Mouse (Mus musculus) heart, embryonic 15.5 days (tissue): ENCODE data around the gene Catsperg1. TPM values are rescaled to one million over a fixed set of nuclear protein-coding genes. Genes with fewer than 3 reads are reported as not detected.
A peak's percentile ranks its signal among the peaks of the same experiment; 100 is the strongest.

Experiments used
- ATAC-seq: fragments of 200-750 bp; cut with Nextera tagmentation; replicated peaks from 2 replicates; pipeline ENCODE4 v1.8.0; 2017; ENCODE audit warnings: low read depth, moderate TSS enrichment; ENCODE audit not compliant: insufficient number of reproducible peaks, insufficient read depth, low FRiP score
- H3K27ac ChIP-seq: fragments of 300-500 bp; sonication (generic); 2 replicates; pipeline ENCODE4 v1.5.1; 2015; ENCODE audit warnings: mild to moderate bottlenecking, inconsistent platforms
- H3K27me3 ChIP-seq: fragments of 300-500 bp; sonication (generic); 2 replicates; pipeline ENCODE4 v1.6.1; 2015; ENCODE audit warnings: inconsistent platforms
- H3K36me3 ChIP-seq: fragments of 300-500 bp; sonication (generic); 2 replicates; pipeline ENCODE4 v1.6.1; 2015; ENCODE audit warnings: mild to moderate bottlenecking, inconsistent platforms
- H3K4me1 ChIP-seq: fragments of 300-500 bp; sonication (generic); replicated peaks from 2 replicates; pipeline ENCODE4 v1.6.1; 2015; ENCODE audit warnings: inconsistent platforms
- H3K4me2 ChIP-seq: fragments of 300-500 bp; sonication (generic); 2 replicates; pipeline ENCODE4 v1.6.1; 2015; ENCODE audit warnings: inconsistent platforms, mild to moderate bottlenecking, moderate library complexity
- H3K4me3 ChIP-seq: fragments of 300-500 bp; sonication (generic); 2 replicates; pipeline ENCODE4 v1.5.1; 2015; ENCODE audit warnings: mild to moderate bottlenecking, inconsistent platforms
- H3K9ac ChIP-seq: fragments of 300-500 bp; sonication (generic); 2 replicates; pipeline ENCODE4 v1.6.1; 2015; ENCODE audit warnings: mild to moderate bottlenecking, inconsistent platforms
- H3K9me3 ChIP-seq: fragments of 300-500 bp; sonication (generic); replicated peaks from 2 replicates; pipeline ENCODE4 v1.6.1; 2016; ENCODE audit warnings: inconsistent platforms
- WGBS: fragments of 180-500 bp; shearing (Covaris S2); methylation state at CpG from one replicate; pipeline ENCODE4 v1.1.7; 2015; ENCODE audit warnings: mixed read lengths; 5-methylcytosine and 5-hydroxymethylcytosine counted together
- polyA plus RNA-seq: library from polyadenylated mRNA; unstranded; fragments of >200 nt; fragmentation: Nextera tagmentation; extraction: Ambion mirVana; gene quantifications from 2 replicates; pipeline ENCODE4 v1.2.1, GENCODE M21; 2015

Gene Catsperg1
- 0.25 and 0.84 TPM in 2 replicates for polyA plus RNA-seq

- H3K4me2 ChIP-seq = peak within 1 kb of the TSS; percentile 10; the same call in 1 of the 2 replicates
- H3K9me3 ChIP-seq = peaks cover 2% of the 10 kb centered on the region; the same call in 1 of the 2 replicates
- no peak for ATAC-seq
- WGBS = 8% methylated on average over 20 of the region's 20 CpGs
- H3K36me3 ChIP-seq = no peaks in the 10 kb centered on the region; the same call in 1 of the 2 replicates
- no peak within 1 kb of the TSS for H3K27ac ChIP-seq
- H3K4me1 ChIP-seq = peaks cover 7% of the 10 kb centered on the region; the same call in 1 of the 2 replicates
- H3K9ac ChIP-seq = no peak within 1 kb of the TSS
- H3K4me3 ChIP-seq = peak within 1 kb of the TSS; percentile 49; the same call in 1 of the 2 replicates
- H3K27me3 ChIP-seq = peaks cover 13% of the 10 kb centered on the region
Observed at GRCm38 (mm10) chr7:29213675-29214082, at the start of gene Catsperg1. Catsperg1 (minus strand) TSS chr7:29214035.

DNA sequence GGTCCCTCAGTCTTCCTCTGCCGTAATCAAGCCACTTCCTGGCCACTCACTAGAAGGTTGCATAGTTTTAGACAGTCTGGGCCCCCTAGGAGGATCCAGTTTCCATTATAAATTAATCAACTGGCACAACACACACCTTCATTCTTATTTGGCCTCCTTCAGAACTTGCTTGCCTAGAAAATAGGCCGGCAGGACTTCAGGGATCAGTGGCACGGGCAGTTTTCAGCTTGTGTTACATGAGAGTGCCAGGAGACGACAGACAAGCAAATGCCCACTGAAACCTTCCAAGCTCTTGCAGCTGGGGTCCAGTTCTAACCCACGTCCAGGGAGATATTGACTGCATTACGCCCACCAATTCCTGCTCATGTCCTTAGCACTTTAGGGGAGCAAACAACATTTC lies 48.3 kb upstream of the Catsperg1 start:
- no peaks in the 10 kb centered on the region for H3K9me3 ChIP-seq
- no peak overlapping the region for H3K4me3 ChIP-seq
- no peak overlapping the region for H3K9ac ChIP-seq
- 52% methylated on average over 6 of the region's 6 CpGs for WGBS
- H3K36me3 ChIP-seq = 0 out of 2 replicates have a peak, but pooled peaks cover 3% of the 10 kb centered on the region
- ATAC-seq = no peak
- peaks cover 34% of the 10 kb centered on the region for H3K4me1 ChIP-seq
- H3K27ac ChIP-seq = peak overlapping the region; percentile 31; the same call in 1 of the 2 replicates
- H3K4me2 ChIP-seq = no peak overlapping the region
- H3K27me3 ChIP-seq = no peaks in the 10 kb centered on the region

GRCm38 (mm10) chr7:29259781-29260730 lies 46.2 kb upstream of the Catsperg1 start:
- no peaks in the 10 kb centered on the region for H3K9me3 ChIP-seq
- no peak overlapping the region for H3K9ac ChIP-seq
- no peaks in the 10 kb centered on the region for H3K27me3 ChIP-seq
- 77% methylated on average over 10 of the region's 10 CpGs for WGBS
- 0 out of 2 replicates have a peak, but pooled peaks cover 3% of the 10 kb centered on the region for H3K36me3 ChIP-seq
- peaks cover 22% of the 10 kb centered on the region for H3K4me1 ChIP-seq
- no peak overlapping the region for H3K27ac ChIP-seq
- H3K4me3 ChIP-seq = no peak overlapping the region
- ATAC-seq = no peak
- H3K4me2 ChIP-seq = no peak overlapping the region

GRCm38 (mm10) chr7:29257368-29257767 lies 43.5 kb upstream of the Catsperg1 start:
- 86% methylated on average over 1 of the region's 1 CpGs for WGBS
- Histone ChIP-seq H3K27me3 (no peaks in the 10 kb centered on the region), H3K4me3 (no peak overlapping the region), H3K27ac (no peak overlapping the region; the same call in 1 of the 2 replicates), H3K9ac (no peak overlapping the region), H3K4me1 (peaks cover 15% of the 10 kb centered on the region), H3K36me3 (0 out of 2 replicates have a peak, but pooled peaks cover 3% of the 10 kb centered on the region), H3K4me2 (no peak overlapping the region), H3K9me3 (no peaks in the 10 kb centered on the region)
- no peak; the same call in 1 of the 2 replicates for ATAC-seq

DNA sequence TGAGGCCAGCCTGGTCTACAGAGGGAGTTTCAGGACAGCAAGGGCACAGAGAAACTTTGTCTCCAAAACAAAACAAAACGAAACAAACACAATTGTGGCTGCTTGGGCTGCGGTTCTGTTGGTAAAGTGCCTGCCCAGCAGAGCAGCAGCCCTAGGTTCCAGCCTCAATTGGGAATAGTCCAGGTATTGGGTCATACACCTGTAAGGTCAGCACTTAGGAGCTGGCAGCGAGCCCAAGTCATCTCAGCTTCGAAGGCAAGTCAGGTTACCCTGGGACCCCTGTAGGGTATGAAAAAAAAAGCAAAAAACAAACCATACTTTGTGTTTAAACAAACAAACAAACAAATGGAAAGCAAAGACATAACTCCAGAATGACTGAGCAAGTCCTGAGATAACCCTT lies 42.0 kb upstream of the Catsperg1 start:
- no peaks in the 10 kb centered on the region for H3K27me3 ChIP-seq
- no peak overlapping the region for H3K27ac ChIP-seq
- no peak overlapping the region for H3K9ac ChIP-seq
- ATAC-seq = no peak
- WGBS = 75% methylated on average over 4 of the region's 4 CpGs
- H3K36me3 ChIP-seq = 0 out of 2 replicates have a peak, but pooled peaks cover 3% of the 10 kb centered on the region
- no peak overlapping the region for H3K4me3 ChIP-seq
- no peak overlapping the region for H3K4me2 ChIP-seq
- peaks cover 10% of the 10 kb centered on the region; the same call in 1 of the 2 replicates for H3K4me1 ChIP-seq
- H3K9me3 ChIP-seq = no peaks in the 10 kb centered on the region

GRCm38 (mm10) chr7:29253842-29254241 lies 40.0 kb upstream of the Catsperg1 start:
- no peak for ATAC-seq
- Histone ChIP-seq H3K9ac (no peak overlapping the region), H3K4me1 (0 out of 2 replicates have a peak, but pooled peaks cover 5% of the 10 kb centered on the region), H3K9me3 (no peaks in the 10 kb centered on the region), H3K4me2 (no peak overlapping the region), H3K36me3 (no peaks in the 10 kb centered on the region), H3K27me3 (no peaks in the 10 kb centered on the region), H3K27ac (no peak overlapping the region), H3K4me3 (no peak overlapping the region)
- 40% methylated on average over 5 of the region's 5 CpGs for WGBS

- H3K36me3 ChIP-seq = no peaks in the 10 kb centered on the region
- H3K9me3 ChIP-seq = no peaks in the 10 kb centered on the region
- H3K4me3 ChIP-seq = no peak overlapping the region
- H3K27ac ChIP-seq = no peak overlapping the region
- no peak for ATAC-seq
- no peak overlapping the region for H3K4me2 ChIP-seq
- H3K27me3 ChIP-seq = no peaks in the 10 kb centered on the region
- H3K4me1 ChIP-seq = peaks cover 22% of the 10 kb centered on the region
- WGBS = 75% methylated on average over 3 of the region's 3 CpGs
- no peak overlapping the region for H3K9ac ChIP-seq
Observed at GRCm38 (mm10) chr7:29251166-29251565, 37.3 kb upstream of the Catsperg1 start.

DNA sequence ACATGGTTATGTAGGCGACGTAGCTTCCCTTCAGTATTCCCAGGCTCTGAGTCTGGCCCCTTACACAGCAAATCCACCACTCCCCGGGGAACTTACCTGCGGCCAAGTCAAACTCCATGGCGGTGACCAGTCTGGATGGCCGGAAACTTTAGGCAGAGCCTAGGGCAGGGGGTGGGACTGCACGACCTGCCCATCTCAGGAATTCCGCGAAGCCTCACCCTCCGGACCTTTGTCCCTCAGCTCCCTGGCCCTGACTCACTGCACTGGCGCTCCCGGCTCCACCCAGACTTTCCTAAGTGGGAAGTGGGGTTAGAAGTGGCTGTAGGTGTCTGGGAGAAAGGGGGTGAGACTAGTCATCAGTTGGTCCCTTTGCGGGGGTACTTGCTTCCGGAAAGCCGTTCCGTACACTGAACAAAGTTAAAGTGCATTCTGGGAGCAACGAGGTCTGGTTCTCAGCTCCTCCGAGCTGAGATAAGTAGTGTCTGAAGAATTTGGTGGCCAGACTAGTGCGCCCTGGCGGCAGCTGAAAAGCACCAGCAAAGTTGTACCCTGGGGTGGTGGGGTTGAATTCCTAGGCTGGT lies 34.5 kb upstream of the Catsperg1 start, which contains the start of gene 2200002D01Rik:
TSS of gene 2200002D01Rik (minus strand) at position 206 of the 581 bp plus-strand sequence.
- peak within 1 kb of the TSS; percentile 38 for H3K9ac ChIP-seq
- H3K27ac ChIP-seq = peak within 1 kb of the TSS; percentile 31; the same call in 1 of the 2 replicates
- peak within 1 kb of the TSS; percentile 72 for H3K4me2 ChIP-seq
- H3K4me1 ChIP-seq = peaks cover 22% of the 10 kb centered on the region
- 14% methylated on average over 20 of the region's 20 CpGs for WGBS
- H3K36me3 ChIP-seq = peaks cover 22% of the 10 kb centered on the region
- no peaks in the 10 kb centered on the region for H3K9me3 ChIP-seq
- ATAC-seq = peak; percentile 33; the same call in 1 of the 2 replicates
- H3K4me3 ChIP-seq = peak within 1 kb of the TSS; percentile 43
- H3K27me3 ChIP-seq = no peaks in the 10 kb centered on the region

- H3K27me3 ChIP-seq = no peaks in the 10 kb centered on the region
- H3K27ac ChIP-seq = peak overlapping the region; percentile 31; the same call in 1 of the 2 replicates
- peak; percentile 19; the same call in 1 of the 2 replicates for ATAC-seq
- peak overlapping the region; percentile 43 for H3K4me3 ChIP-seq
- peaks cover 22% of the 10 kb centered on the region for H3K36me3 ChIP-seq
- H3K9ac ChIP-seq = peak overlapping the region; percentile 38
- peaks cover 22% of the 10 kb centered on the region for H3K4me1 ChIP-seq
- peak overlapping the region; percentile 72 for H3K4me2 ChIP-seq
- H3K9me3 ChIP-seq = no peaks in the 10 kb centered on the region
- 12% methylated on average over 19 of the region's 19 CpGs for WGBS
Observed at GRCm38 (mm10) chr7:29247706-29248105, 33.9 kb upstream of the Catsperg1 start.

- 30% methylated on average over 16 of the region's 16 CpGs for WGBS
- no peak for ATAC-seq
- no peaks in the 10 kb centered on the region for H3K27me3 ChIP-seq
- peak overlapping the region; percentile 38; the same call in 1 of the 2 replicates for H3K9ac ChIP-seq
- H3K4me1 ChIP-seq = peaks cover 22% of the 10 kb centered on the region
- peaks cover 22% of the 10 kb centered on the region for H3K36me3 ChIP-seq
- no peak overlapping the region for H3K27ac ChIP-seq
- peak overlapping the region; percentile 72 for H3K4me2 ChIP-seq
- peak overlapping the region; percentile 43 for H3K4me3 ChIP-seq
- no peaks in the 10 kb centered on the region for H3K9me3 ChIP-seq
Observed at GRCm38 (mm10) chr7:29247314-29247700, 33.5 kb upstream of the Catsperg1 start.
